Mouse (Mus musculus) midbrain, embryonic 12.5 days (tissue): ENCODE measurements at regions not wholly inside any gene's neighbourhood (a gene's known extent, or its start where the extent isn't known, plus 50 kb on each side); places are given as distances from the start of the nearest gene placed in this dataset.
A peak's percentile ranks its signal among the peaks of the same experiment; 100 is the strongest.

Experiments
- ATAC-seq: fragments of 200-750 bp; cut with Nextera tagmentation; 2 replicates; pipeline ENCODE4 v1.8.0; 2017; ENCODE audit warnings: low read depth, moderate TSS enrichment, moderate library complexity; ENCODE audit not compliant: low FRiP score
- H3K27ac ChIP-seq: fragments of 300-500 bp; sonication (generic); replicated peaks from 2 replicates; pipeline ENCODE4 v1.5.1; 2016; ENCODE audit warnings: mild to moderate bottlenecking
- H3K27me3 ChIP-seq: fragments of 300-500 bp; sonication (generic); 2 replicates; pipeline ENCODE4 v1.6.1; 2016; ENCODE audit warnings: mild to moderate bottlenecking
- H3K36me3 ChIP-seq: fragments of 300-500 bp; sonication (generic); 2 replicates; pipeline ENCODE4 v1.6.1; 2016
- H3K4me1 ChIP-seq: fragments of 300-500 bp; sonication (generic); 2 replicates; pipeline ENCODE4 v1.6.1; 2016
- H3K4me2 ChIP-seq: fragments of 300-500 bp; sonication (generic); replicated peaks from 2 replicates; pipeline ENCODE4 v1.6.1; 2016; ENCODE audit warnings: mild to moderate bottlenecking, moderate library complexity
- H3K4me3 ChIP-seq: fragments of 300-500 bp; sonication (generic); 2 replicates; pipeline ENCODE4 v1.5.1; 2016; ENCODE audit warnings: mild to moderate bottlenecking
- H3K9ac ChIP-seq: fragments of 300-500 bp; sonication (generic); replicated peaks from 2 replicates; pipeline ENCODE4 v1.6.1; 2016; ENCODE audit warnings: mild to moderate bottlenecking, moderate library complexity
- H3K9me3 ChIP-seq: fragments of 300-500 bp; sonication (generic); 2 replicates; pipeline ENCODE4 v1.6.1; 2016; ENCODE audit warnings: mild to moderate bottlenecking
- WGBS: fragments of 180-500 bp; shearing (Covaris S2); methylation state at CpG from one replicate; pipeline ENCODE4 v1.1.7; 2016; 5-methylcytosine and 5-hydroxymethylcytosine counted together

DNA sequence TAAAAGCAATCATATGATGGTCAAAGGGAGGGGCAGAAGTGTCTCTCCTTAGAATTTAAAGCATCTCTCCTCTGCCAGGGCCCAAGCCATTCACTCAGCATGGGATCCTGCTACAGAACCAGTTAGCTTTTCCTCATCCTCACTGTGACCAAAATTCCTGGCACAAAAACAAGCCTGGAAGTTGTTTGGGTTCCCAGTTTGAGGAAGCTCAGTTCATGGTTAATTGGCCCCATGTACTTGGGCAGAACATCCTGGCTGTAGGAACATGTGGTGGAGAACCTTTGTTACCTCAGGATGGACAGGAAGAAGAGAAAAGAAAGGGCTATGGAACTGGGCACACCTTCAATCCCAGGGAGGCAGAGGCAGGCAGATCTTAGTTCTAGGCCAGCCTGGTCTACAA, 52.4 kb upstream of the Mfge8 start:
- Histone ChIP-seq H3K27ac (no peak overlapping the region), H3K36me3 (no peaks in the 10 kb centered on the region), H3K9ac (no peak overlapping the region), H3K27me3 (no peaks in the 10 kb centered on the region), H3K4me1 (no peaks in the 10 kb centered on the region), H3K4me2 (no peak overlapping the region), H3K9me3 (no peaks in the 10 kb centered on the region), H3K4me3 (no peak overlapping the region)
- ATAC-seq, result no peak

DNA sequence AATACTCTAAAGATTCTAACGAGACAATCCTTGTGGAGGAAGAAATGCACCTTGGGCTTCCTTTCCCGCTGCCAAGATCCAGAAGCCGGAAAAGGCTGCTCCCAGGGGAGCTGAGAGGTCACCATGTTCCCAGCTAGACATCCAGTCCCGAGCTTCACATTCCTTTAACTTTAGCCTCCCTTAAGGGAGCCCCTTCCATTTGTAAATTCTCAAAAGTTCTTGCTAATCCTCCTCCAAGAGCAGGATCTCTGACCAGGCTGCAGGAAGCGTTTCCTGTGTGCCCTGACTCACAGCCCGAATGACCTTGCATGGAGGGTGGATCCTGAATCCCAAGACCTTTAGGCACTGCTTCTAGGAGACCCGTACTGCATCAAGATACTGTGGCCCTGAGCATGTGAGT, 53.5 kb upstream of the Mfge8 start:
- no peak overlapping the region for H3K27ac ChIP-seq

DNA sequence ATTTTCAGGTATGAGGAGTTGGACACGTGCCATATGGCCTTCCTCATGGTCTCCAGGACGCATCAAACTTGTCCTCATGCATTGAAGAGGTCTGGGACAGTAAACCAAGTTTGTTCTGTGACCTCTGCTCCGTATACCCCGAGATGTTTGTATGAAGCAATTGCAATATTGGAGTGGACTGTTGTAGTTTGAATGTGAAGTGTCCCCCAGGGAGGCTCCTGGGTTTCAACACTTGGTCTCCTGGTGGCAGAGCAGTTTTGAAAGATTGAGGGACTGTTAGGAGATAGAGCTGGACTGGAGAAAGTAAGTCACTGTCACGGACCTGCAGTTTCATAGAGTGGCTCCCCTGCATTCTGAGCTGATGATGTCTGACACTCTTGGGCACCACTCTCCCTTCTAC, 54.6 kb upstream of the Mfge8 start:
- Histone ChIP-seq H3K4me1 (0 out of 2 replicates have a peak, but pooled peaks cover 4% of the 10 kb centered on the region), H3K9ac (no peak overlapping the region), H3K36me3 (no peaks in the 10 kb centered on the region), H3K9me3 (no peaks in the 10 kb centered on the region), H3K27me3 (no peaks in the 10 kb centered on the region), H3K4me2 (no peak overlapping the region), H3K27ac (no peak overlapping the region), H3K4me3 (no peak overlapping the region)
- WGBS, result 85% methylated on average over 5 of the region's 5 CpGs
- ATAC-seq, result no peak

More for the DNA sequence above, 53.5 kb upstream of the Mfge8 start:
- Histone ChIP-seq H3K27me3 (no peaks in the 10 kb centered on the region), H3K4me1 (0 out of 2 replicates have a peak, but pooled peaks cover 3% of the 10 kb centered on the region), H3K36me3 (no peaks in the 10 kb centered on the region), H3K9me3 (no peaks in the 10 kb centered on the region), H3K4me3 (no peak overlapping the region), H3K4me2 (no peak overlapping the region), H3K9ac (no peak overlapping the region)
- no peak for ATAC-seq
- WGBS, result 71% methylated on average over 7 of the region's 7 CpGs

DNA sequence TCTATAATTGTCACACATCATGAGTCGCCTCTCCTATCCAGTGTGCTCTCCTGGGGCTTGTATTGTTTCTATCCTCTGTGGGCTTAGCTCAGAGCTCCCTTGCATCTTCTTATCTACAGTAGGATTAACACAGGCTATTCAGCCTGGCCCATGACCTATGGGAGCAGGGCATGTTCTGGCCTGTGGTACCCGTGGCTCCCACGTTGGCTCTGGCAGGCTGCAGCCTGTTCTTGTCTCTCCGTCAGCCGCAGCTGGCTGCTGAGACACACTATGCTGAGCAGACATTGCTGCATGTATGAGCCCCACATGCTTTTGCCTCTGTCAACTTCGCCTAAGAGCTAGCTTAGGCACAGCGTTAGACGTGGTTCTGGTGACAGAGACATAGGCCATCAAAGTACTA, 58.3 kb upstream of the Mfge8 start:
- Histone ChIP-seq H3K27ac (no peak overlapping the region), H3K36me3 (no peaks in the 10 kb centered on the region), H3K9me3 (no peaks in the 10 kb centered on the region), H3K27me3 (no peaks in the 10 kb centered on the region), H3K9ac (no peak overlapping the region), H3K4me2 (no peak overlapping the region), H3K4me1 (peaks cover 12% of the 10 kb centered on the region; the same call in 1 of the 2 replicates), H3K4me3 (no peak overlapping the region)
- 39% methylated on average over 8 of the region's 8 CpGs for WGBS
- ATAC-seq, result no peak

DNA sequence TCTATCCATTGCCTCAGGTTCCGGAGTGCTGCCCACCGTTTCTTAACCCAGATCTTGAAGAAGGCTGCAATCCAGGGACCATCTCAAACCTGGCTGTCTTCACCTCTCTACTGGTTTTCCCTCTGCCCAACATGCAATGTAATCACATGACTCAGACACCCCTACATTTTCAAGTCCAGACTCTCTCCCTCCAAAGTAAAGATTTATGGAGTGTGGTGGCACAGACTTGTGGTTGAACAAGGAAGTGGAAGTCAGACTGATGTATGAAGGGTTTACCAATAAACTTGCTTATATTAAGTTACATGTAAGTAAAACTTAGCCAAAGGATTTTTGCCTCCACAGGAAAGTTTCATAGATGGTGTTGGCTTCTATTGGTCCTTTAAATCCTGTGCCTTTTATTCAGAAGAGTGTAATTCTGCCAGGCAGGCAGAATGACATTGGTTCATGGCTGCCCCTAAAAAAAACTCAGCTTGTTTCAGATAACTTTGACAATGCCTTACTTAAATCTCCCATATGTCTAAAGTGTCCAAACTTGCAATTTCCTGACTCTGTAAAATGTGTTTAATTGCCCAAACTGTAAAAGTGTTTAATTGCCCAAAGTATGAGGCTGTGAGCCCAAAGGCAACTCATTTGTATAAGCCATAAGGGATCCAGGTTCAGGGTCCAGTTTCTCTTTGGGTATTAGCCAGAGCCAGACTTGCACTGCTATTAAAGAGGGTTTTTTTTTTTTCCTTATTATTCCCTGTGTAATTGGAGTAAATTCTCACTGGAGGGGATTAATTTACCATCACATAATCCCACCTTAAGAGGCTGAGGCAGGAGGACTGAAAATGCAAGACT, 61.7 kb upstream of the Mfge8 start:
- Histone ChIP-seq H3K4me3 (no peak overlapping the region), H3K27ac (no peak overlapping the region), H3K9ac (no peak overlapping the region), H3K27me3 (no peaks in the 10 kb centered on the region), H3K9me3 (no peaks in the 10 kb centered on the region), H3K36me3 (no peaks in the 10 kb centered on the region), H3K4me1 (peaks cover 12% of the 10 kb centered on the region; the same call in 1 of the 2 replicates), H3K4me2 (no peak overlapping the region)
- 100% methylated on average over 2 of the region's 2 CpGs for WGBS
- ATAC-seq, result no peak

DNA sequence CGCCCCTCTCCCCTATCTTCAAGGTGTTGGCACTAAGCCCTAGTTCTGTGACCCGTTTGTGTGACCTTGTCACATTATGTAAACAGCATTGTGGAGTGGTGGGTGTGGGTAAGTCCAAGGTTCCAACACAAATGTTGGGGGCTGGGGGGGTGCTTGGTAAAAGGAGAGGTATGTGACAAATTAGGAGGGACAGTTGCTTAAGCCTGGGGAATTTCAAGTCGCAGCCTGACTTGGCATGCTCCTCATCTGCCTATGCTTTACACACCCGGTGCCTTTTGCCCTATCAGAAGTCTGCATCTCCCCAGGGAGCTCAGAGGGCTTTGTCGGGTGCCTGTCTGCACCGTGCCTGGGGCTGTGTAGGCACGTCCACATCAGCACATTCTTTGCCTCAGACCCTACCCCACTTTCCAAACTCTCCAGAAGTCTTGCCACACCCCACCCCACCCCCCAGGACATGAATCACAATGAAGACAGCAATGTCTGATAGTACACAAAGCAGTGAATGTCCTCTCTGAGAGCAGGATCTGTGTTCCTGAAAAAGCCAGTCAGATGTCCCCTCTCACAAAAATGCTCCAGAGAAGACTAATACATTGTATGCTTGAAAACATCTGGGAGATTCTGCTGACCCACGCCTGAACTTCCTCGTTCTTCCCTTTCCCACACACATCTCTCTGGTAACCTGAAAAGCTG, 61.6 kb upstream of the Abhd2 start:
- 0 out of 2 replicates have a peak, but pooled peaks have one; percentile 19 for ATAC-seq
- H3K4me2 ChIP-seq, result no peak overlapping the region
- no peak overlapping the region for H3K27ac ChIP-seq
- WGBS, result 27% methylated on average over 9 of the region's 9 CpGs
- no peaks in the 10 kb centered on the region for H3K27me3 ChIP-seq
- H3K4me1 ChIP-seq, result peaks cover 12% of the 10 kb centered on the region; the same call in 1 of the 2 replicates
- H3K9ac ChIP-seq, result no peak overlapping the region
- H3K36me3 ChIP-seq, result no peaks in the 10 kb centered on the region
- H3K4me3 ChIP-seq, result no peak overlapping the region
- H3K9me3 ChIP-seq, result no peaks in the 10 kb centered on the region

DNA sequence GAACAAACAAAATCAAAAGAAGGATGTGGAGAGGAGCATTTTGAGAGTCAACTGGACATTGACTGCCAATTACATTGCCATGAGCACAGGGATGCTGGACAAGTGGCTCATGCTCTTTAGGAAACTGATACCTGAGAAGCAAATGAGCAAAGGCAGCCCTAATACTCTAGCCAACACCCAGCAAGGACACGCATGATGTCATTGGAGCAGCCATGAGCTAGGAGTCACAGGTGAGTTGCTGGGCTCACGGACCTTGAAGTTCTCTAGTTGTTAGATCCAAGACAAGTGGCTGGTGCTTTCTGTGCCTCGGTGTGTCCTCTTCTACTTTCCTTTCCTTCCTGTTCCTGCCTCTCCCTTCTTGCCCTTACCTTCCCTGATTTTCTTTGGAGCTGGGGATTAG, 60.8 kb upstream of the Abhd2 start:
- no peak overlapping the region for H3K4me2 ChIP-seq
- H3K36me3 ChIP-seq, result no peaks in the 10 kb centered on the region
- WGBS, result 87% methylated on average over 3 of the region's 3 CpGs
- H3K4me3 ChIP-seq, result no peak overlapping the region
- no peaks in the 10 kb centered on the region for H3K27me3 ChIP-seq
- H3K4me1 ChIP-seq, result peaks cover 9% of the 10 kb centered on the region; the same call in 1 of the 2 replicates
- ATAC-seq, result no peak
- no peak overlapping the region for H3K9ac ChIP-seq
- H3K9me3 ChIP-seq, result no peaks in the 10 kb centered on the region
- no peak overlapping the region for H3K27ac ChIP-seq

DNA sequence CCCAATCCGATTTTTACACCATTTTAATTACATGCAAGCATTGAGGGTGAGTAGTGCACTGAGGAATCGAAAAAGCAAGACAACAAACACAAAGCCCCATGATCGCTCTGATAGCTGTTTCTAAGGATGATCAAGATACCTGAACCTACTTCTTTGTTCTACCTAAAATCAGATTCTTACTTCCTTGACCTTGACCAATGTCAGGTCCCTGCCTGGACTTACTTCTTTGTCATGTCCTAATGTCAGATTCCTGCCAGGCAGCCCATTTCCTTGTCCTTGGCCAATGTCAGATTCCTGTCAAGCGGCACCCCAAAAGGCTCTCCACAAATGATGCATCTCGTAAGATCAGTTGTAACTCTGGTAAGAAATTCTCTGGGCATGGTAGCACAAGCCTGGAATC, 58.0 kb upstream of the Abhd2 start:
- no peak overlapping the region for H3K4me2 ChIP-seq
- H3K4me1 ChIP-seq, result peaks cover 8% of the 10 kb centered on the region; the same call in 1 of the 2 replicates
- no peak for ATAC-seq
- no peak overlapping the region for H3K27ac ChIP-seq
- no peak overlapping the region for H3K4me3 ChIP-seq
- H3K9me3 ChIP-seq, result no peaks in the 10 kb centered on the region
- H3K9ac ChIP-seq, result no peak overlapping the region
- no peaks in the 10 kb centered on the region for H3K36me3 ChIP-seq
- 90% methylated on average over 5 of the region's 5 CpGs for WGBS
- H3K27me3 ChIP-seq, result no peaks in the 10 kb centered on the region

DNA sequence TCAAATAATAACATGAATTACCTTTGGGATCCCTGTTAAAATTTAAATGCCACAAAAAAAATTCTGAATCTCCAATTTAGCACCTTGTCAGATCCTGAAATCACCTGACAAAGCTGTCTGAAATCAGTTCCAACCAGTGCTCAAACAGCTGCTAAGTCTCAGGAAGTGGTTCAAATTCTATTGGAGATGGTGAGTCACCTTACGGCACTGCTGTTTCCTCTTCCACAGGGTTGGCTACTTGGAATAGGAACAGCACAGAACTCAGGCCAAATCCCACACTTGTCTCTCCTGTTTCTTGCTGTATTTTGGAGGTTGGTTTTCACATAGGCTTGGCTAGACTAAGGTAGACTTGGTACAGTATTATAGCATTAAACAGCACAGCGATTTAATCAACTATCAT, 55.8 kb upstream of the Abhd2 start:
- Histone ChIP-seq H3K27me3 (no peaks in the 10 kb centered on the region), H3K9me3 (no peaks in the 10 kb centered on the region)

DNA sequence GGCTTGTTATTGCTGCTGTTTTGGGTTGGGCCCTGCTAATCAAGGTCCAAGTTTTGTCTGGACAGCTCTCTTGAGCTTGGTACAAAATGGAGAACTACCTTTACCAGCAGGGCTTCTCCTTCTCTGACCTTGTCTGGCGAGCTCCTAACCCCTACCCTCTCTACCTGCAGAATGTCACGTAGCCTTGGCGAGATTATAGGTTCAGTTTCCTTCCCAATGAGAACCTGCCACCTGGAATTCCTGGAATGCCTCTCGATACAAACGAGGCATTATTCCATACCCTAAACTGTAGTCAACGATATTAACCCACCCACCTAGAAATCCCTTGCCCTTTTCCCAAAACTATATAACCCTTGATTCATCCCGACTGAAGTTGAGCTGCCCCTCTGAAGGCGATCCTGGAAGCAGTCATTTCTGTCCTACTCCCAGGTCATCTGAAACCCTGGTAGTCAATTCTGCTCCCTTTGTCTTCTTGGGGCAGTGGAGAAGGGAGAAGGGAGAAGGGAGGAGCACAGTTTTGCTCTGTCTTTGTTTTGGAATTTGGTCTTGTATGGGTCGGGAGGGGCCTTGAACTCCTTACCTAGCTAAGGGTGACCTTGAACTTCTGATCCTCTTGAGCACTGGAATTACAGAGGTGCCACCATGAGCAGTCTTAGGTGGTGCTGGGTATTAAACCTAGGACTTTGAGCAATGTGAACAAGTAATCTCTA, 50.2 kb upstream of the Abhd2 start:
- 87% methylated on average over 9 of the region's 9 CpGs for WGBS
- H3K9ac ChIP-seq, result no peak overlapping the region
- H3K9me3 ChIP-seq, result no peaks in the 10 kb centered on the region
- no peak for ATAC-seq
- no peaks in the 10 kb centered on the region for H3K27me3 ChIP-seq
- H3K27ac ChIP-seq, result no peak overlapping the region
- no peak overlapping the region for H3K4me3 ChIP-seq
- no peaks in the 10 kb centered on the region for H3K36me3 ChIP-seq
- no peaks in the 10 kb centered on the region for H3K4me1 ChIP-seq
- no peak overlapping the region for H3K4me2 ChIP-seq

More for the DNA sequence above, 55.8 kb upstream of the Abhd2 start:
- Histone ChIP-seq H3K27ac (no peak overlapping the region), H3K4me2 (no peak overlapping the region), H3K9ac (no peak overlapping the region), H3K36me3 (no peaks in the 10 kb centered on the region), H3K4me3 (no peak overlapping the region), H3K4me1 (no peaks in the 10 kb centered on the region)
- no peak for ATAC-seq
- WGBS, result 93% methylated on average over 2 of the region's 2 CpGs
